Mouse (Mus musculus): ENCODE measurements at regions not wholly inside any gene's neighbourhood (a gene's known extent, or its start where the extent isn't known, plus 50 kb on each side); places are given as distances from the start of the nearest gene placed in this dataset.

DNA sequence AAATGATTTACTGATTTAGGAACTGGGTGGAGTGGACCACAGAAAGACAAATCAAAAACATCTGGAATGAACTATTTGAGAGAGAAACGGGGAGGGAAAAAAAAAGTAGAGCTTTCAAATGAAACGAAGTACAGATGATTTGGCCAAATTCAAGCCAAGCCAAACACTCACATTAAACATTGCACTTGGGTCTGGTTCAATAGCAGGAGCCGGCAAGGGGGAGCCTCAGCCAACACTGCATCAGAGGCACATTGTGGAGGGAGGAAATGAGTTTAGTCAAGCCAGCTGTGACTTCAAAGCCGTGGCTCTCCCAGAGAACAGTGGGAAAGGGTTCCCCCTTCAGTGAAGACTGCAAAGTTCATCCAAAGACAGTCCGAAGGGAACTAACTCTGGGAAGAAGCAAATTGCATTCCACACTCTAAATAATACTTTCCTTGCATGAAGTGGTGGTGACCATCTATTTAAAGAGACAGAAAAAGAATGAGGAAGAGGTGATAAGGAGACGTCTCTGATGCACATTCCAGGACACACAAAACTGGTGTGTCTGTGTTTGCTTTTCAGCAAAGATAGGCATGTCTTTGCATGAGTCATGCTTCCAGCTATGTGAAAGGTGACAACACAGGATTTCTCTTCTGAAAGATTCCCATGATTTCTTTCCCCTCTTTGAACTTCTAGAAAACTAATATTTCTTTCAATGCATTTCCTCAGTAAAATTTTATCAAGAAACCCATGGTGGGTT, 504.5 kb downstream of the Gsdmc2 start:
- no peaks in the 10 kb centered on the region for H3K9me3 ChIP-seq (replicated peaks; ENCODE audit: low read length)
- no peaks in the 10 kb centered on the region for H3K27me3 ChIP-seq (ENCODE audit: insufficient read depth, low read length)
- H3K36me3 ChIP-seq (ENCODE audit: insufficient read depth, low read length): no peaks in the 10 kb centered on the region
- DNase-seq (ENCODE audit: low spot score): peak; percentile 95
- H3K4me2 ChIP-seq (ENCODE audit: low read length): no peak overlapping the region
- no peaks in the 10 kb centered on the region for H3K4me1 ChIP-seq (replicated peaks; ENCODE audit: insufficient read depth, low read length)
- ATAC-seq (replicated peaks; ENCODE audit: low FRiP score, low read depth): peak; percentile 73; the same call in 1 of the 2 replicates
- TF ChIP-seq CTCF (IDR thresholded peaks at IDR 0.05; ENCODE audit: low read depth): peak; percentile 73
- no peak overlapping the region for H3K9ac ChIP-seq (ENCODE audit: low read depth, low read length)
- no peak overlapping the region for H3K27ac ChIP-seq
- H3K4me3 ChIP-seq (replicated peaks; ENCODE audit: low read depth, low read length): no peak overlapping the region
- 15% methylated on average over 6 of the region's 6 CpGs for WGBS

DNA sequence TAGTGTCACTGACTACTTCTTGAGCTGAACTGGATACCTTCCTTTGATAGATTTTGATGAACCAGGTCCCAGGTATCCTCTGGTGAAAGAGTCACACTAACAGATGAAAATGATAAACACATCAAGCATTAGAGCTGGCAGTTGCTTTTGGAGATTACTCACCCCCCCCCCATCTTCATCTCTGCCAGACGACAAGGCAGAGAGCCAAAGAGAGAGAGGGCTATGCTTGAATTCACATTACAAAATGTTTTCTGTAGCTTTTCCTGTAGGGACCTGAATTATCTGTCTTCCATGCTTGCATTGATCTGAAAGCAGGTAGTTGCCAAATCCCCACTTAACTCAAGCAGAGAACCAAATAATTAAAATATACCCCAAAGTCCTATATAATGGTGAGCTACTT, 525.3 kb downstream of the Gsdmc2 start:
- TF ChIP-seq CTCF (IDR thresholded peaks at IDR 0.05; ENCODE audit: low read depth): no peak
- H3K9me3 ChIP-seq (replicated peaks; ENCODE audit: low read length): no peaks in the 10 kb centered on the region
- no peak for ATAC-seq (replicated peaks; ENCODE audit: low FRiP score, low read depth)
- no peaks in the 10 kb centered on the region for H3K27me3 ChIP-seq (ENCODE audit: insufficient read depth, low read length)
- H3K27ac ChIP-seq: no peak overlapping the region
- WGBS: 32% methylated on average over 1 of the region's 1 CpGs
- no peak overlapping the region for H3K4me2 ChIP-seq (ENCODE audit: low read length)
- H3K9ac ChIP-seq (ENCODE audit: low read depth, low read length): no peak overlapping the region
- no peak for DNase-seq (ENCODE audit: low spot score)
- H3K4me3 ChIP-seq (replicated peaks; ENCODE audit: low read depth, low read length): no peak overlapping the region
- no peaks in the 10 kb centered on the region for H3K36me3 ChIP-seq (ENCODE audit: insufficient read depth, low read length)
- H3K4me1 ChIP-seq (replicated peaks; ENCODE audit: insufficient read depth, low read length): no peaks in the 10 kb centered on the region

DNA sequence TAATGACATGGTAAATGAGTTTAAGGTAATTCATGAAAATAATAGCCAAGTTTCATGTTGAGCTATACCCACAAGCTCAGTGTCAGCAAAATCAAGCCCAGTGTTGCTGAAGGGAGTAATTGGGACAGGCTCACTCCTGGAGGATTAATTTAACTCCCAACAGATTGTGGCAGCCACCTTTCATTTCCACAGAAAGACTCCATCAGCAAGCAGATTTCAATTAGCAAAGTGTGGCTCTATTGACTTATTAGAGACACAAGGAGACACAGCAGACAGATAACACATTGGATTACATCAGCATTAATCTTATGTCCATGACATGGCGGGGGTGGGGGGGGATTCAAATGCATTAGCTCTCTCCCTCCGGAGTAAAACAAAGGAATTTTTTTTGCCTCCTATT, 534.6 kb downstream of the Gsdmc2 start:
- no peaks in the 10 kb centered on the region for H3K9me3 ChIP-seq (replicated peaks; ENCODE audit: low read length)
- H3K36me3 ChIP-seq (ENCODE audit: insufficient read depth, low read length): no peaks in the 10 kb centered on the region
- WGBS: 87% methylated on average over 2 of the region's 2 CpGs
- TF ChIP-seq CTCF (IDR thresholded peaks at IDR 0.05; ENCODE audit: low read depth): no peak
- H3K27me3 ChIP-seq (ENCODE audit: insufficient read depth, low read length): no peaks in the 10 kb centered on the region
- ATAC-seq (replicated peaks; ENCODE audit: low FRiP score, low read depth): no peak
- H3K4me3 ChIP-seq (replicated peaks; ENCODE audit: low read depth, low read length): no peak overlapping the region
- no peak for DNase-seq (ENCODE audit: low spot score)
- H3K4me2 ChIP-seq (ENCODE audit: low read length): no peak overlapping the region
- H3K4me1 ChIP-seq (replicated peaks; ENCODE audit: insufficient read depth, low read length): no peaks in the 10 kb centered on the region
- H3K27ac ChIP-seq: no peak overlapping the region
- H3K9ac ChIP-seq (ENCODE audit: low read depth, low read length): no peak overlapping the region

DNA sequence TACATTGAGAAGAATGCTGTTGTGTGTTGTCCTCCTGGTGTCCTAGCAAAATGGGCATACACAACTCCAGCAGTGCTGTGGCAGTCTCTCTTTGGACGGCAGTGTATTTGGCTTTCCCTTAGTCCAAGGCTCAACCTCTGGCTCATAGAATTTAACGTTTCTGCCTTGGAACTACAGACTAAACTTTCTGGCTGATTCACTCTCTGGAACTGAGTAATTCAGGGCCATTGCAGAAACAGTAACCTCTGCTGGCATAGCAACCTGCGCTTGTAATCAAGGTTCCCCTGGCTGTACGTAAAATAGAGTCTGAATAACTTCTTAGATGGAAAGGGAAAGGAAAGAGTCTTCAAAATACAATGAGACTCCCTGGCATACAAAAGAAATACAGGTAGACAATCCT, 545.7 kb downstream of the Gsdmc2 start:
- WGBS: 70% methylated on average over 4 of the region's 4 CpGs
- Histone ChIP-seq H3K4me1 (replicated peaks; ENCODE audit: insufficient read depth, low read length) (no peaks in the 10 kb centered on the region), H3K4me3 (replicated peaks; ENCODE audit: low read depth, low read length) (no peak overlapping the region), H3K36me3 (ENCODE audit: insufficient read depth, low read length) (no peaks in the 10 kb centered on the region), H3K27me3 (ENCODE audit: insufficient read depth, low read length) (no peaks in the 10 kb centered on the region), H3K9me3 (replicated peaks; ENCODE audit: low read length) (no peaks in the 10 kb centered on the region), H3K27ac (no peak overlapping the region), H3K9ac (ENCODE audit: low read depth, low read length) (no peak overlapping the region), H3K4me2 (ENCODE audit: low read length) (no peak overlapping the region)
- DNase-seq (ENCODE audit: low spot score): no peak
- no peak for ATAC-seq (replicated peaks; ENCODE audit: low FRiP score, low read depth)
- no peak for TF ChIP-seq CTCF (IDR thresholded peaks at IDR 0.05; ENCODE audit: low read depth)

DNA sequence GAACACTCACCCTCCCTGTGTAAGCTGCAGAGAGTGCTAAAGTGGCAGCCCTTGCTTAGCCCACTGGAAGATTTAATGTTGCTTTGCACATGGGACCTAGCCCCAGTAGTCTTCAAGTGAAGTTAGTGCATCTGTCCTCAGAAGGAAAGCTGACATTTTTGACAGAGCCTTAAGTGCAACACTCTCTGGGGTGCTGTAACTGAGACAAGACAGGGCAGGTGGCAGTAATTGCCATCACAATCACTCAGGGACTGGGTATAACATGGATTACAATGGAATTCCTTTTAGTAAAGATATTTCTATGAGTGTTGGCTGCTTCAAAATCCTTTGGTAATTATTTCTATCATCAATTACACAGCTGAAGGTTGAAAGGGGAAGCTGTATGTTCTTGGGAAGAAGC, 556.4 kb downstream of the Gsdmc2 start:
- H3K27ac ChIP-seq: no peak overlapping the region
- H3K9ac ChIP-seq (ENCODE audit: low read depth, low read length): no peak overlapping the region
- no peaks in the 10 kb centered on the region for H3K27me3 ChIP-seq (ENCODE audit: insufficient read depth, low read length)
- H3K36me3 ChIP-seq (ENCODE audit: insufficient read depth, low read length): no peaks in the 10 kb centered on the region
- no peak overlapping the region for H3K4me3 ChIP-seq (replicated peaks; ENCODE audit: low read depth, low read length)
- no peak for DNase-seq (ENCODE audit: low spot score)
- H3K9me3 ChIP-seq (replicated peaks; ENCODE audit: low read length): no peaks in the 10 kb centered on the region
- H3K4me2 ChIP-seq (ENCODE audit: low read length): no peak overlapping the region
- TF ChIP-seq CTCF (IDR thresholded peaks at IDR 0.05; ENCODE audit: low read depth): no peak
- no peaks in the 10 kb centered on the region for H3K4me1 ChIP-seq (replicated peaks; ENCODE audit: insufficient read depth, low read length)
- no peak for ATAC-seq (replicated peaks; ENCODE audit: low FRiP score, low read depth)

DNA sequence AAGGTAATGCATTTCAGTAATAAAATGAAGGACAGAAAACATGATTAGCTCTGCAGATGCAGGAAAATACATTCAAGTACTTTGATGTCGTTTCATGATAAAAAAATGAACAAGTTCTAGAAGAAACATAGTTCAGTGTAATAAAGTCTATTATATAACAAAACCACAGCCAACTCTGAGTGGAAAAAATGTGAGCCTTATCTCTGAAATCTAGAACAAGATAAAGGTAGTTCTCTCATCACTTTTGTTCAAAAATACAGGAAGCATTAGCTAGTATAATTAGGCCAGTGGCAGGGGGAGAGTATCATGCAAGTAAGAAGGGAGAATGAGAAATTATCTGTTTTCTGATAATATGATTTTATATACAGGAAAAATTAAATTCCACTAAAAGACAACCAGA, 559.0 kb downstream of the Gsdmc2 start:
- no peaks in the 10 kb centered on the region for H3K9me3 ChIP-seq (replicated peaks; ENCODE audit: low read length)
- H3K36me3 ChIP-seq (ENCODE audit: insufficient read depth, low read length): no peaks in the 10 kb centered on the region
- WGBS: 82% methylated on average over 1 of the region's 1 CpGs
- TF ChIP-seq CTCF (IDR thresholded peaks at IDR 0.05; ENCODE audit: low read depth): no peak
- no peak overlapping the region for H3K4me2 ChIP-seq (ENCODE audit: low read length)
- H3K4me1 ChIP-seq (replicated peaks; ENCODE audit: insufficient read depth, low read length): no peaks in the 10 kb centered on the region
- ATAC-seq (replicated peaks; ENCODE audit: low FRiP score, low read depth) (no peak), DNase-seq (ENCODE audit: low spot score) (no peak)
- no peak overlapping the region for H3K4me3 ChIP-seq (replicated peaks; ENCODE audit: low read depth, low read length)
- no peak overlapping the region for H3K9ac ChIP-seq (ENCODE audit: low read depth, low read length)
- H3K27ac ChIP-seq: no peak overlapping the region
- no peaks in the 10 kb centered on the region for H3K27me3 ChIP-seq (ENCODE audit: insufficient read depth, low read length)

DNA sequence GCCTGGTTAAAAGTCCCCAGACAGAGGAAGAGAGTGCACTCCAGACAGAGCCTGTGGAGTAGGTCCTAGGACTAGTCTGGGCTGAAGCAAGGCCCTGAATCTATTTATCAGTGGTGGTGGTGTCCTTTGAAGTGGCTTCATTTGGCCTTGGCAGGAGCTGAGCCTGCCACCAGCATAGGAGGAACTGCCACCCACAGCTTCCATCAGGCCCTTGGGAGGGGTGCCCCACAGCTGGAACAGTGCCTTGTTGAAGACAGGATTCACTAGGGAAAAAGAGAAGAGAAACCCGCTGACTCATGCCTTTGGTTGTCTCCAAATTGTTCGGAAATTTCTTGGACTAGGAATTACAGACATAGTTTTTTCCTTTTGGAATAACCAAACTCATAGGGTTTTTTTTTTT, 574.6 kb downstream of the Gsdmc2 start:
- Histone ChIP-seq H3K9ac (ENCODE audit: low read depth, low read length) (no peak overlapping the region), H3K27me3 (ENCODE audit: insufficient read depth, low read length) (no peaks in the 10 kb centered on the region), H3K27ac (no peak overlapping the region), H3K36me3 (ENCODE audit: insufficient read depth, low read length) (no peaks in the 10 kb centered on the region), H3K4me1 (replicated peaks; ENCODE audit: insufficient read depth, low read length) (no peaks in the 10 kb centered on the region), H3K4me2 (ENCODE audit: low read length) (no peak overlapping the region), H3K9me3 (replicated peaks; ENCODE audit: low read length) (no peaks in the 10 kb centered on the region), H3K4me3 (replicated peaks; ENCODE audit: low read depth, low read length) (no peak overlapping the region)
- 89% methylated on average over 2 of the region's 2 CpGs for WGBS
- DNase-seq (ENCODE audit: low spot score) (no peak), ATAC-seq (replicated peaks; ENCODE audit: low FRiP score, low read depth) (no peak)
- no peak for TF ChIP-seq CTCF (IDR thresholded peaks at IDR 0.05; ENCODE audit: low read depth)
